Mouse (Mus musculus): ENCODE results near the gene Six5.

GRCm38 (mm10) chr7:19086042-19086441, 8.4 kb upstream of the Six5 start:
- TF ChIP-seq CTCF (IDR thresholded peaks at IDR 0.05; ENCODE audit: extremely low read depth, insufficient read depth, low read length) (no peak), POLR2A (IDR thresholded peaks at IDR 0.05; ENCODE audit: extremely low read depth, insufficient read depth, low read length) (no peak)
